Mouse (Mus musculus) kidney, embryonic 15.5 days (tissue): ENCODE measurements around the gene St3gal6. TPM values are rescaled to one million over a fixed set of nuclear protein-coding genes. Genes with fewer than 3 reads are reported as not detected.
A peak's percentile ranks its signal among the peaks of the same experiment; 100 is the strongest.

Experiments used
- ATAC-seq: fragments of 200-750 bp; cut with Nextera tagmentation; replicated peaks from 2 replicates; pipeline ENCODE4 v1.8.0; 2017; ENCODE audit warnings: moderate TSS enrichment; ENCODE audit not compliant: low FRiP score
- H3K27ac ChIP-seq: fragments of 300-500 bp; sonication (generic); 2 replicates; pipeline ENCODE4 v1.5.1; 2015; ENCODE audit warnings: mild to moderate bottlenecking, inconsistent platforms
- H3K27me3 ChIP-seq: fragments of 300-500 bp; sonication (generic); 2 replicates; pipeline ENCODE4 v1.6.1; 2015; ENCODE audit warnings: inconsistent platforms
- H3K36me3 ChIP-seq: fragments of 300-500 bp; sonication (generic); 2 replicates; pipeline ENCODE4 v1.6.1; 2015; ENCODE audit warnings: inconsistent platforms
- H3K4me1 ChIP-seq: fragments of 300-500 bp; sonication (generic); 2 replicates; pipeline ENCODE4 v1.6.1; 2015; ENCODE audit warnings: inconsistent platforms
- H3K4me2 ChIP-seq: fragments of 300-500 bp; sonication (generic); 2 replicates; pipeline ENCODE4 v1.6.1; 2015; ENCODE audit warnings: moderate library complexity, mild to moderate bottlenecking, inconsistent platforms
- H3K4me3 ChIP-seq: fragments of 300-500 bp; sonication (generic); replicated peaks from 2 replicates; pipeline ENCODE4 v1.5.1; 2015; ENCODE audit warnings: mild to moderate bottlenecking, inconsistent platforms
- H3K9ac ChIP-seq: fragments of 300-500 bp; sonication (generic); 2 replicates; pipeline ENCODE4 v1.6.1; 2015; ENCODE audit warnings: mild to moderate bottlenecking, inconsistent platforms
- H3K9me3 ChIP-seq: fragments of 300-500 bp; sonication (generic); replicated peaks from 2 replicates; pipeline ENCODE4 v1.6.1; 2016; ENCODE audit warnings: inconsistent platforms
- WGBS: fragments of 180-500 bp; shearing (Covaris S2); methylation state at CpG from one replicate; pipeline ENCODE4 v1.1.7; 2015; ENCODE audit warnings: mixed read lengths; 5-methylcytosine and 5-hydroxymethylcytosine counted together
- polyA plus RNA-seq: library from polyadenylated mRNA; unstranded; fragments of >200 nt; fragmentation: Nextera tagmentation; extraction: Ambion mirVana; gene quantifications from 2 replicates; pipeline ENCODE4 v1.2.1, GENCODE M21; 2015

The St3gal6 gene
- polyA plus RNA-seq, 1 experiment from 2014 or later = 71.9 TPM

DNA sequence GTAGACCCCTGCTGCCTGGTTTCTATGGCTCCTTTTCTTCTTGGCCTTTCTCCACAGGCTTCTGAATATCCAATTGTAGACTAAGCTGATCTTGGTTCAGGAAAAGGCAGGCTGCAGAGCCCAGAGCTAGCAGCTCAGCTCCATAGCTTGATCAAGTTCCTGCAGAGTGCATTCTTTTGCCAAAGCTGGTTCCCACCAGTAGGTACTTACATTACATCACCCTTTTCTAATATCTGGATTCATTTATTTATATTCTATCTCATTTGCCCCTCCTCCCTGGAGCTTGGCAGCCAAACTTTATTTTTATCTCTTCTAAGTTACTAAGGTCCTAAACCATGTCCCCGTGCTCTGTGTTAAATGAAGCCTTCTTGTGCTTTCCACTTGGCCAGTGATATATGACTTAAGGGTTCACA, 24.9 kb downstream of the St3gal6 start:
- peak overlapping the region; percentile 71 for H3K27ac ChIP-seq
- peaks cover 9% of the 10 kb centered on the region; the same call in 1 of the 2 replicates for H3K36me3 ChIP-seq
- H3K4me2 ChIP-seq = no peak overlapping the region
- 0 out of 2 replicates have a peak, but pooled peaks have one; percentile 50 for ATAC-seq
- H3K4me1 ChIP-seq = peaks cover 37% of the 10 kb centered on the region
- no peaks in the 10 kb centered on the region for H3K9me3 ChIP-seq
- 14% methylated on average over 1 of the region's 1 CpGs for WGBS
- H3K4me3 ChIP-seq = no peak overlapping the region
- H3K9ac ChIP-seq = no peak overlapping the region
- no peaks in the 10 kb centered on the region for H3K27me3 ChIP-seq

DNA sequence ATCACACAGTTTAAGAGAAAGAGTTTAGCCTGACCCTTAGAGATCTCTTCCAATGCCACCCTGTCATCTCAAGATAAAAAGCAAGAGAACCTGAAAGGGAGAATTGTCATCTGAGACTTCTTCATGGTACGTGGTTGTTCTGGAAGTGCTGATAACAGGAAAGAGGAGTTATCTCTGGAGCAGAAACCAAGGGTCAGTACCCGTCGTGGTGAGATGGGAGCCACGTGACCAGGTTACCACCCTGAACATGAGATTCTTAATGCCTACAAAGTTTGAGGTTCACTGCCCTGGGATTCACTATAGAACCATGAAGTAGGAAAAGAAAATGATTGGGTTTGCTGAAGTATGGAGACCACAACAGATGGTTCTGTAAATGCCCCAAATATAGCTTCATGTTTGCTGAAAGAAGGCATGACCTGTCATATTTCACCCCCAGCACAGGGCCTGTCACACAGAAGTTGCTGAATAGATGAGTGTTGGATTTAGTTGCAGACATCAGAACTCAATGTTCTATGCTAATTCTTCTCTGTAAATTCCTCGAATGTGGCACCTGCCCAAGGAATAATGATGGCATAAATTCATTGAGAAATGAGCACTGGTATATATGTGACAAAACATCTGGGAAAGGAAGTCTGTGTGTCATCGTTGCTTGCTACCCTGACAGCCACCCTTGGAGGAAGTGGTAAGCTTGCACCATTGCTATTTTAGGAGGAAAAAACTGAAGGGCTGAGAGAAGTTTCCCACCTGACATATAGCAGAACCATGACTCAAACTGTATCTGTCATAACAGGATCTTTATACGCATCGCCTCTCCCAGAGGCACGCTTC, 25.9 kb downstream of the St3gal6 start:
- Histone ChIP-seq H3K27ac (peak overlapping the region; percentile 71), H3K36me3 (peaks cover 10% of the 10 kb centered on the region), H3K4me1 (peaks cover 37% of the 10 kb centered on the region), H3K27me3 (no peaks in the 10 kb centered on the region), H3K4me3 (no peak overlapping the region), H3K9ac (no peak overlapping the region), H3K4me2 (no peak overlapping the region), H3K9me3 (no peaks in the 10 kb centered on the region)
- peak; percentile 46; the same call in 1 of the 2 replicates for ATAC-seq
- WGBS = 61% methylated on average over 9 of the region's 9 CpGs

DNA sequence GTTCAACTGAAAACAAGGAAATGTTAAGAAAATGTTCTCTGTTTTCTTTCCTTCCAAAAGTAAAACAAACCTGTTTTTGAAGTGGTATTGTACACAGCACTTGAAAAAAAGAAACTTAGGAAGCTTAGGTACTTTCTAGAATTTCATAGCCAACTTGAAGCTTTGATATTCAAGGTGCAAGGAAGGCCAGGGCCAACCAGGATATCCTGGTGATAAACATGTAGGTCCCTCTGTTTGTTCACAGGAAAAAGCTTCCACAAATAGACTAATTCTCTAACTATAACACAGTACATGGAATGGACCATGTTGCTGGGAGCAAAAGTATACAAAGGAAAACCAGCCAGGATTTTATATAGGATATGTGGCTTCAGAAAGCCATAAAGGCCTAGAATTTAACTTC, 27.3 kb downstream of the St3gal6 start:
- no peak overlapping the region for H3K9ac ChIP-seq
- no peak for ATAC-seq
- no peak overlapping the region for H3K4me3 ChIP-seq
- no peaks in the 10 kb centered on the region for H3K27me3 ChIP-seq
- H3K36me3 ChIP-seq = peaks cover 16% of the 10 kb centered on the region
- peak overlapping the region; percentile 28 for H3K27ac ChIP-seq
- peaks cover 28% of the 10 kb centered on the region for H3K4me1 ChIP-seq
- no peaks in the 10 kb centered on the region for H3K9me3 ChIP-seq
- no peak overlapping the region for H3K4me2 ChIP-seq

DNA sequence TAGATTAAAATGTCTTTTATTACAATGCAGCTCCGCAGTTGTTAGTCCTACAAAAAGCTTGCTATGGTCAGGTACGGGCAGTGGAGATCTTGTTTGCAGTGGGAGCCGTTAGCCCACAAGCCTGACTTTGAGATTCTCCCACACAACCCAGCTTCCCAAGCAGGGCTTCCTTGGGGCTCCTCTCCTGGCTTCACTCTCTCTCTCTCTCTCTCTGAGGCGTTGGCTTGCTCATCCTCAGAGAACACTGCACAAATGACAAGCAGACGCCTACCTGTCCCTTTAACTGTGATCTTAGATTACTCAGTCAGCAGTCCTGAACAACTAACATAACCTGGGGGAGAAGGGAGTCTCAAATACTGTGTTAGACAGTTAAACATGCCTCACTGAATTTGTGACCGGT, 36.2 kb downstream of the St3gal6 start:
- Histone ChIP-seq H3K36me3 (peaks cover 66% of the 10 kb centered on the region), H3K4me3 (no peak overlapping the region), H3K9me3 (no peaks in the 10 kb centered on the region), H3K4me2 (no peak overlapping the region), H3K4me1 (peaks cover 3% of the 10 kb centered on the region), H3K27me3 (no peaks in the 10 kb centered on the region), H3K27ac (no peak overlapping the region), H3K9ac (no peak overlapping the region)
- WGBS = 78% methylated on average over 6 of the region's 6 CpGs
- no peak for ATAC-seq

DNA sequence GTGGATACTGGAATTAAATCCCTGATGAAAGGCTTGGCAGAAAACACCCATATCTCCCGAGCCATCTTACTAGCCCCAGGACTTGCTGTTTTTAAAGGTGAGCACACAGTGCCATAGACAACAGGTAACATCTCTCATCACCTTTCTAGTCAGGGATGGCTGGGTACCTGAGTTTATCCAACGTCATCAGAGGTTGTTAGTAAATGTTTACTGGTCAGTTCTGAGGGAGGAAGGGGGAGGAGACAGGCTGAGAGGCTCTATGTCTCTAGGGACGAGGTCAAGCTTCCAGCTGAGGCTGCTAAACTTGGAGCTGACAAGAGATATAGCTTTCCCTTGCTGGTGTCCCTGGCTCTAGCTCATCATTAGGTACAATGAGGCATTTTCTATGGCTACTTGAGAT, 41.7 kb downstream of the St3gal6 start:
- ATAC-seq = peak; percentile 27; the same call in 1 of the 2 replicates
- no peaks in the 10 kb centered on the region for H3K9me3 ChIP-seq
- H3K4me3 ChIP-seq = no peak overlapping the region
- H3K27ac ChIP-seq = peak overlapping the region; percentile 90
- H3K4me1 ChIP-seq = peaks cover 34% of the 10 kb centered on the region
- H3K27me3 ChIP-seq = no peaks in the 10 kb centered on the region
- H3K36me3 ChIP-seq = peaks cover 42% of the 10 kb centered on the region
- 43% methylated on average over 3 of the region's 3 CpGs for WGBS
- no peak overlapping the region for H3K9ac ChIP-seq
- no peak overlapping the region for H3K4me2 ChIP-seq

DNA sequence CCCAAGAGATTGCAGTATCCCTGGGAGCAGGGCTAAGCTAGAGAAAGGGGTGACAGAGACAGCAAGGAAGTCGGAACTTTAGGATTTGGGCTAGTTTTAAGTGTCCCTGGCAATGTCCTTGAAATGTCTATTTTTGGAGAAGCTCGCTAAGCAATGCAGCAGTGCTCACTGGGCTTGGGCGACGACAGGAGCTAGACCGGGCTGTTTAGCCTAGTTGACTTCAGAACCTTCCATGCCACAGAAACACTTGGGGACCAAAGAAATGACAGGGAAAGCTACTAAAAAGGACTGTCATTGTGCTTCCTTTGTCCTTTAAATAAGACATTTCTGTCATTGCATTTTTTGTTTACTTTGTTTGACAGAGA, 42.2 kb downstream of the St3gal6 start:
- ATAC-seq = peak; percentile 33
- H3K36me3 ChIP-seq = peaks cover 39% of the 10 kb centered on the region
- H3K4me1 ChIP-seq = peaks cover 34% of the 10 kb centered on the region
- no peak overlapping the region for H3K4me2 ChIP-seq
- no peaks in the 10 kb centered on the region for H3K9me3 ChIP-seq
- no peaks in the 10 kb centered on the region for H3K27me3 ChIP-seq
- no peak overlapping the region for H3K4me3 ChIP-seq
- peak overlapping the region; percentile 90 for H3K27ac ChIP-seq
- no peak overlapping the region for H3K9ac ChIP-seq
- 64% methylated on average over 5 of the region's 5 CpGs for WGBS

DNA sequence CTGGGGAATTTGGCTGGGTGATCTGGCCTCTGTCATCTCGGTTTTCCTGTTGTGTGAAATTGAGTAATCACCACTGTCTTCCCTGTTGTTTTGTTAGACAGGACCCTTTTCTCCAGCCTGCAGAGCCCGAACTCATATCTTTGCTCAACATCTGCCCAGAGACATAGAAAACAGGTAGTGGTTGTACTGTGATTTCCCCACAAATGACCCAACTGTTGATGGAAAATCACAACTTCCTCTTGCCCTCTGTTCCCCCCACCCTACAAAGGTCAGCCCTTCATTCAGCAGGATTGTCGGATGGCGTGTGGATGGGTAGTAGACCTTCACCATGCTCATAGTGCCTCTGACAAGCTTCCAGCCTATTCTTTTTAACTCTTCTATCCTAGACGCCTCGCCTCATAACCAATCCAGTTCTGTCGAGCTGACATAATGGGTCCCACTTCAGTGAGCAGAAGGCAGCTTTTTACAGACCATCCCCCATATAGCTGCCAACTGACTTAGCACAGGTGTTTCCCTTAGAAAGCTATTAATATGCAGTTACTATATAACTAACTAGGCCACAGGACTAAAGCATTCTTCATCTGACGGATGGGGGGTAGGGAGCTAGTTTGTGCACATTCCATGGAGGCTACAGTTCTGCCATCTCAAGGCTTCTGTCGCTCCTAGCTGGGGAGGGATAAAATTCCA, 42.7 kb downstream of the St3gal6 start:
- Histone ChIP-seq H3K4me3 (no peak overlapping the region), H3K36me3 (peaks cover 39% of the 10 kb centered on the region), H3K9ac (no peak overlapping the region), H3K27ac (peak overlapping the region; percentile 90), H3K4me1 (peaks cover 37% of the 10 kb centered on the region), H3K27me3 (no peaks in the 10 kb centered on the region), H3K9me3 (no peaks in the 10 kb centered on the region), H3K4me2 (no peak overlapping the region)
- WGBS = 50% methylated on average over 9 of the region's 9 CpGs
- peak; percentile 91 for ATAC-seq

DNA sequence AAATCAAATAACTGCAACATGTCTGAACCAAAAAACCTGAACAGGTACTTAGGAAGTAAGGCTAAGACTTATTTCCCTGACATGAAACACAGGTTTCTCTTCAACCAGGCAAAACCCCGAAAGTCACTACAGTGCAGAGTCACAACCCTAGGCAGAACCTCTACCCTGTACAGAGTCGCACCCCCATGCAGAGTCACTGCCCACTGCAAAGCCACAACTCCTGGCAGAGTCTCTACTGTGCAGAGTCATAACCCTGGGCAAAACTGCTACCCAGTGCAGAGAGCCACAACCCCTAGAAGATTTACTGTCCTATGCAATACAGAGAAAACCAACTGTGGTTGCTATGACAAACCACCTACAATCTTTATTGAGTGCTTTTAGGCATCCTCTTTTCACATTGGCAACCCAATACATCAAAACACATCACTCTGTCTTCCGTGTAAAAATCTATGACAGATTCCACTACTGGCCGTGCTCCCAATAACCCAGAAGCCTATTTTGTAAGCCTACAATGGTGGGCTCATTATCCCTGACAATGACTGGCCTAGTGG, 44.1 kb downstream of the St3gal6 start:
- 82% methylated on average over 4 of the region's 4 CpGs for WGBS
- Histone ChIP-seq H3K9me3 (no peaks in the 10 kb centered on the region), H3K27ac (peak overlapping the region; percentile 56; the same call in 1 of the 2 replicates), H3K27me3 (no peaks in the 10 kb centered on the region), H3K4me1 (peaks cover 47% of the 10 kb centered on the region), H3K9ac (no peak overlapping the region), H3K36me3 (peaks cover 41% of the 10 kb centered on the region), H3K4me2 (no peak overlapping the region), H3K4me3 (no peak overlapping the region)
- no peak for ATAC-seq

DNA sequence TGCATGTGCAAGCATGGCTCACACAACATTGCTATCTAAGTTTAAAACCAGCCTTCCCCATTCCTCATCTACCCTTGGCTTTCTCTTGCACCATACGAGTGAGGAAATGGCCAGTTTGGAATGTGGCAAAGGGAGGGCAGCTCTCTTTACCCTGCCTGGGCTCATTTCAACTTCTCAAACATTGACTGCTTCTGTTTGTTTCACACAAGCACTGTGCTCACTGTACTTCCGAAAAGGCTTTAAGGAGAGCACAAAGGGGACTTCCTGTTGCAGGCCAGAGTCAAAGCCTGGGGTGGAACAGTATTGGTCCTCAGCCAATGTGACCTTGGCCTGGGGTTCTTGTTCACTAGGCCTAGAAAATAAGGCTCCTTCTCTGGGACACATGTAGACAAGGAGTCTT, 47.7 kb downstream of the St3gal6 start:
- H3K9ac ChIP-seq = no peak overlapping the region
- peaks cover 56% of the 10 kb centered on the region for H3K36me3 ChIP-seq
- H3K27me3 ChIP-seq = no peaks in the 10 kb centered on the region
- ATAC-seq = 0 out of 2 replicates have a peak, but pooled peaks have one; percentile 16
- peaks cover 33% of the 10 kb centered on the region for H3K4me1 ChIP-seq
- H3K4me3 ChIP-seq = no peak overlapping the region
- 51% methylated on average over 2 of the region's 2 CpGs for WGBS
- no peaks in the 10 kb centered on the region for H3K9me3 ChIP-seq
- no peak overlapping the region for H3K4me2 ChIP-seq
- H3K27ac ChIP-seq = peak overlapping the region; percentile 85

DNA sequence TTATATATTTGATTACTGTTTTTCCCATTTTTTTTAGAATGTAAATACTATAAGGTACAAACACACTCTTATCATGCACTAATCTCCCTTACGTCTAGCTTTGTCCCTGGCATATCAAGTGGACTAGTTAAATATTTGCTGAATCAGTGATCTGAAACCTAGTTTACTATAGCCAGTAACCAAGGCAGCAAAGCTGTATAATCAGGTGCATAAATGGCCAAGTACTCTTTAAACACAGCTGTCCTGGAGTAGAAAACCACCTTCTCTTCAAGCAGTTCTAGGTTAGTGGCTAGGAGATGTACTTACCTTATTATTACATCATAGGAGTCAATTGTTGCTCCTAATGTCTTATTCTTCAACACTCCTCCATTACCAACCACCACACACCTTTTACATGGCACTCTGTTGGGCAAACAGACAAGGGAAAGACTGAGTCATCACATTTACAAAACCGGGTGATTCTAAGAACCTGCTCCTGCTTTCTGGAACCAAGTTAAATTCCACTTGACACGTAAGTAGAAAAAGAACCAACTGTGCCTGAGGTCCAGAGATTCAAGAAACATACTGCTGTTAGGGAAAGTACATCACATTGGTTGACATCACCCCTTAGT, 48.4 kb downstream of the St3gal6 start:
- ATAC-seq = peak; percentile 52; the same call in 1 of the 2 replicates
- H3K4me2 ChIP-seq = no peak overlapping the region
- H3K36me3 ChIP-seq = peaks cover 61% of the 10 kb centered on the region
- H3K27ac ChIP-seq = peak overlapping the region; percentile 85
- H3K4me3 ChIP-seq = no peak overlapping the region
- H3K9ac ChIP-seq = no peak overlapping the region
- H3K27me3 ChIP-seq = no peaks in the 10 kb centered on the region
- 77% methylated on average over 3 of the region's 3 CpGs for WGBS
- no peaks in the 10 kb centered on the region for H3K9me3 ChIP-seq
- peaks cover 27% of the 10 kb centered on the region for H3K4me1 ChIP-seq

DNA sequence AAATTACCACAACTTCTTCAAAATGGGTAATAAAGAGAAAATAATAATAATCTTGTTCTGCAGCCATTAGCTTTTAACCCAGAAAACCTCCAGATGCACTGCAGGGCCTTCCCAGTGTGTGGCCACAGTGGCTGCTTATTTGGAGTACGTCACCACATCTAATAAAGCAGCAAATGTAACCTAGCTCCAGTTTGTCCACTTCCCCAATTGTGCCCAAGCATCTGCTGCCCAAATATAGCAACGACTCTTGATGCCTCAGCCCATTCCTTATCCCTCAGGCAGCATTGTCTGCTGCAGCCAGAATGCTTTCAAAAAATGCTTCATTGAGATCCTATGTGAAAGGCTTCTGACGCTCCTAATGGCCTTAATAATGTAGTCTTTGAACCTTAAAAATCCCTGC, 49.2 kb downstream of the St3gal6 start:
- peak overlapping the region; percentile 68 for H3K27ac ChIP-seq
- 69% methylated on average over 3 of the region's 3 CpGs for WGBS
- H3K27me3 ChIP-seq = no peaks in the 10 kb centered on the region
- H3K9ac ChIP-seq = no peak overlapping the region
- peaks cover 67% of the 10 kb centered on the region for H3K36me3 ChIP-seq
- H3K9me3 ChIP-seq = no peaks in the 10 kb centered on the region
- no peak for ATAC-seq
- no peak overlapping the region for H3K4me3 ChIP-seq
- H3K4me1 ChIP-seq = peaks cover 21% of the 10 kb centered on the region
- no peak overlapping the region for H3K4me2 ChIP-seq

DNA sequence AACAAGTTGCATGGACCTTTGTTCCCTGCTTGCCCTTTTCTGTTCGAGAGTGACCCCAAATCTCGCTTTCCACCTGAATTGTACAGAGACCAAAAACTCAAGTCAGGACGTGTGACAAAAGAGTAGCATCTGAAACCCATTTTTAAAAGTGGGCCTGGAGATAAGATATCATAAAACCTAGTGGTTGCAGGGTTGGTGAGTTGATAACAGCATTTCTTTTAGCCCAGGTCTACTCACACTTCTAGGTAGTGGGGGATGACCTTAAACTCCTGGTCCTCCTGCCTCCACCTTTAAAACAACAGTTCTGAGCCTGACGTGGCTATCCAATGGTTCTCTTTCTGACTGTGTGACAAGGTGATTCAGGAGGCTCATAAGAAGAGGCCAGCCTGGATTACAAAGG, 53.2 kb downstream of the St3gal6 start:
- H3K9me3 ChIP-seq = no peaks in the 10 kb centered on the region

More for the DNA sequence above, 53.2 kb downstream of the St3gal6 start:
- WGBS = 82% methylated on average over 4 of the region's 4 CpGs
- Histone ChIP-seq H3K4me2 (no peak overlapping the region), H3K27ac (no peak overlapping the region), H3K4me1 (peaks cover 7% of the 10 kb centered on the region), H3K36me3 (peaks cover 86% of the 10 kb centered on the region), H3K9ac (no peak overlapping the region), H3K27me3 (no peaks in the 10 kb centered on the region), H3K4me3 (no peak overlapping the region)
- no peak for ATAC-seq
